Mouse (Mus musculus): ENCODE measurements around the gene Cavin2. TPM values are rescaled to one million over a fixed set of nuclear protein-coding genes. Genes with fewer than 3 reads are reported as not detected.

The Cavin2 gene
- total RNA-seq, 1 experiment: 0.13 TPM

GRCm38 (mm10) chr1:51272583-51273201 is 16.2 kb upstream of the Cavin2 start:
- H3K4me1 ChIP-seq (ENCODE audit: control insufficient read depth in 2 of 2, insufficient read depth in 2 of 2, low read length in 2 of 2, poor library complexity in 1 of 2): no peaks in the 10 kb centered on the region
- no peaks in the 10 kb centered on the region for H3K36me3 ChIP-seq (ENCODE audit: control insufficient read depth, insufficient read depth, low read length, poor library complexity, severe bottlenecking)
- no peak overlapping the region for H3K4me3 ChIP-seq (ENCODE audit: insufficient read depth in 1 of 2, low read depth in 1 of 2, low read length in 2 of 2, poor library complexity in 1 of 2, severe bottlenecking in 1 of 2)

GRCm38 (mm10) chr1:51277879-51278567 is 10.9 kb upstream of the Cavin2 start:
- Histone ChIP-seq H3K4me1 (ENCODE audit: control insufficient read depth in 2 of 2, insufficient read depth in 2 of 2, low read length in 2 of 2, poor library complexity in 1 of 2) (no peaks in the 10 kb centered on the region), H3K36me3 (ENCODE audit: control insufficient read depth, insufficient read depth, low read length, poor library complexity, severe bottlenecking) (no peaks in the 10 kb centered on the region), H3K9ac (ENCODE audit: insufficient read depth, low read depth, low read length, poor library complexity, severe bottlenecking) (no peak overlapping the region), H3K4me3 (ENCODE audit: insufficient read depth in 1 of 2, low read depth in 1 of 2, low read length in 2 of 2, poor library complexity in 1 of 2, severe bottlenecking in 1 of 2) (no peak overlapping the region), H3K9me3 (ENCODE audit: control insufficient read depth, insufficient read depth, low read depth, low read length) (no peaks in the 10 kb centered on the region), H3K27ac (ENCODE audit: insufficient read depth, low read depth, low read length, poor library complexity, severe bottlenecking) (no peak overlapping the region)
- no peak for DNase-seq (ENCODE audit: low read depth, low spot score)
- in situ Hi-C loops (cut with MboI; ENCODE audit: low sequenced_read_pairs in 2 of 2, unreplicated experiment in 2 of 2): no loop called here
- TF ChIP-seq CHD2 (IDR thresholded peaks at IDR 0.05; ENCODE audit: low read depth, low read length) (no peak), ZC3H11A (IDR thresholded peaks at IDR 0.05; ENCODE audit: borderline replicate concordance, low read depth, low read length) (no peak), HCFC1 (IDR thresholded peaks at IDR 0.05; ENCODE audit: borderline replicate concordance, insufficient read depth, low read length) (no peak), ZNF384 (IDR thresholded peaks at IDR 0.05; ENCODE audit: low read depth, low read length) (no peak), MAFK (IDR thresholded peaks at IDR 0.05; ENCODE audit: insufficient read depth, low read depth, low read length) (no peak)

More at GRCm38 (mm10) chr1:51272583-51273201, 16.2 kb upstream of the Cavin2 start:
- no peaks in the 10 kb centered on the region for H3K9me3 ChIP-seq (ENCODE audit: control insufficient read depth, insufficient read depth, low read depth, low read length)
- DNase-seq (ENCODE audit: low read depth, low spot score): no peak
- TF ChIP-seq ZC3H11A (IDR thresholded peaks at IDR 0.05; ENCODE audit: borderline replicate concordance, low read depth, low read length) (no peak), HCFC1 (IDR thresholded peaks at IDR 0.05; ENCODE audit: borderline replicate concordance, insufficient read depth, low read length) (no peak), MAFK (IDR thresholded peaks at IDR 0.05; ENCODE audit: insufficient read depth, low read depth, low read length) (no peak), ZNF384 (IDR thresholded peaks at IDR 0.05; ENCODE audit: low read depth, low read length) (no peak), CHD2 (IDR thresholded peaks at IDR 0.05; ENCODE audit: low read depth, low read length) (no peak)
- H3K9ac ChIP-seq (ENCODE audit: insufficient read depth, low read depth, low read length, poor library complexity, severe bottlenecking): no peak overlapping the region
- no peak overlapping the region for H3K27ac ChIP-seq (ENCODE audit: insufficient read depth, low read depth, low read length, poor library complexity, severe bottlenecking)
- in situ Hi-C loops (cut with MboI; ENCODE audit: low sequenced_read_pairs in 2 of 2, unreplicated experiment in 2 of 2): no loop called here

DNA sequence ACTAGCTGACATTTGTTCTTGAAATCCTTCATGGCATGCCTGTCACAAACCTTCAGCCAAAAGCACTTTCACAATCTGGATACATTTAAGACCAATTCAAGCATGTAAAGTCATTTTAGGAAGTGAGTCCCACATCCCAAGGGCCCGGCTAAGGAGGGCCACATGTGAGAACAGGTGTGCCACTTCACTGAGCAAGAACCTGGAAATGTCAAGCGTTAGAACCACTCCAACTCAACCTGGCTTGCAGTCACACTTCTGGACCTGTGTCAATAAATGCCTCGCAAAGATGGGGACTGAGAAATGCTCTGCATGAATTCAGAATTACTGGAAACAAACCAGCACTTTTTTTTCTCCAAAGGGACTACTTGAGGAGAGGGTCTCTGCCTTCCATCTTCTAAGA is 725 bp upstream of the Cavin2 start:
- Histone ChIP-seq H3K36me3 (ENCODE audit: control insufficient read depth, insufficient read depth, low read length, poor library complexity, severe bottlenecking) (no peaks in the 10 kb centered on the region), H3K9me3 (ENCODE audit: control insufficient read depth, insufficient read depth, low read depth, low read length) (no peaks in the 10 kb centered on the region), H3K9ac (ENCODE audit: insufficient read depth, low read depth, low read length, poor library complexity, severe bottlenecking) (no peak overlapping the region), H3K4me1 (ENCODE audit: control insufficient read depth in 2 of 2, insufficient read depth in 2 of 2, low read length in 2 of 2, poor library complexity in 1 of 2) (no peaks in the 10 kb centered on the region), H3K27ac (ENCODE audit: insufficient read depth, low read depth, low read length, poor library complexity, severe bottlenecking) (no peak overlapping the region), H3K4me3 (ENCODE audit: insufficient read depth in 1 of 2, low read depth in 1 of 2, low read length in 2 of 2, poor library complexity in 1 of 2, severe bottlenecking in 1 of 2) (no peak overlapping the region)
- in situ Hi-C loops (cut with MboI; ENCODE audit: low sequenced_read_pairs in 2 of 2, unreplicated experiment in 2 of 2): no loop called here
- DNase-seq (ENCODE audit: low read depth, low spot score): no peak
- no peak for TF ChIP-seq MAFK (IDR thresholded peaks at IDR 0.05; ENCODE audit: insufficient read depth, low read depth, low read length)
- no peak for TF ChIP-seq CHD2 (IDR thresholded peaks at IDR 0.05; ENCODE audit: low read depth, low read length)
- TF ChIP-seq ZNF384 (IDR thresholded peaks at IDR 0.05; ENCODE audit: low read depth, low read length): no peak
- no peak for TF ChIP-seq ZC3H11A (IDR thresholded peaks at IDR 0.05; ENCODE audit: borderline replicate concordance, low read depth, low read length)
- no peak for TF ChIP-seq HCFC1 (IDR thresholded peaks at IDR 0.05; ENCODE audit: borderline replicate concordance, insufficient read depth, low read length)

- Histone ChIP-seq H3K9me3 (ENCODE audit: control insufficient read depth, insufficient read depth, low read depth, low read length) (no peaks in the 10 kb centered on the region), H3K4me1 (ENCODE audit: control insufficient read depth in 2 of 2, insufficient read depth in 2 of 2, low read length in 2 of 2, poor library complexity in 1 of 2) (no peaks in the 10 kb centered on the region), H3K27ac (ENCODE audit: insufficient read depth, low read depth, low read length, poor library complexity, severe bottlenecking) (no peak overlapping the region), H3K36me3 (ENCODE audit: control insufficient read depth, insufficient read depth, low read length, poor library complexity, severe bottlenecking) (no peaks in the 10 kb centered on the region), H3K9ac (ENCODE audit: insufficient read depth, low read depth, low read length, poor library complexity, severe bottlenecking) (no peak overlapping the region), H3K4me3 (ENCODE audit: insufficient read depth in 1 of 2, low read depth in 1 of 2, low read length in 2 of 2, poor library complexity in 1 of 2, severe bottlenecking in 1 of 2) (no peak overlapping the region)
- no peak for DNase-seq (ENCODE audit: low read depth, low spot score)
- in situ Hi-C loops (cut with MboI; ENCODE audit: low sequenced_read_pairs in 2 of 2, unreplicated experiment in 2 of 2): no loop called here
- TF ChIP-seq ZC3H11A (IDR thresholded peaks at IDR 0.05; ENCODE audit: borderline replicate concordance, low read depth, low read length) (no peak), HCFC1 (IDR thresholded peaks at IDR 0.05; ENCODE audit: borderline replicate concordance, insufficient read depth, low read length) (no peak), MAFK (IDR thresholded peaks at IDR 0.05; ENCODE audit: insufficient read depth, low read depth, low read length) (no peak), ZNF384 (IDR thresholded peaks at IDR 0.05; ENCODE audit: low read depth, low read length) (no peak), CHD2 (IDR thresholded peaks at IDR 0.05; ENCODE audit: low read depth, low read length) (no peak)
These were observed 907 bp downstream of the Cavin2 start for GRCm38 (mm10) chr1:51289620-51290445.
